Mouse (Mus musculus) heart, embryonic 14.5 days (tissue): Measurements from ENCODE around the gene Nupr1l. TPM values are rescaled to one million over a fixed set of nuclear protein-coding genes. Genes with fewer than 3 reads are reported as not detected.

ENCODE experiments used
- ATAC-seq: fragments of 200-750 bp; cut with Nextera tagmentation; 2 replicates; pipeline ENCODE4 v1.8.0; 2017; ENCODE audit warnings: low read depth, moderate TSS enrichment; ENCODE audit not compliant: insufficient number of reproducible peaks, insufficient read depth, low FRiP score
- H3K27ac ChIP-seq, 2 experiments: fragments of 200-500 bp in 1 of 2; fragments of 300-500 bp in 1 of 2; sonication (generic) in 1 of 2; replicated peaks in 1 of 2; 2 replicates each; pipeline ENCODE4 v1.5.1; 2012 to 2014; ENCODE audit warnings: low read depth in 2 of 2, low read length in 2 of 2, control low read depth in 1 of 2, mild to moderate bottlenecking in 1 of 2, mixed read lengths in 1 of 2; ENCODE audit not compliant: control insufficient read depth in 1 of 2, insufficient read depth in 1 of 2
- H3K27me3 ChIP-seq: fragments of 300-500 bp; sonication (generic); 2 replicates; pipeline ENCODE4 v1.6.1; 2014; ENCODE audit warnings: mild to moderate bottlenecking, low read length, control low read depth; ENCODE audit not compliant: control insufficient read depth, insufficient read depth
- H3K36me3 ChIP-seq: fragments of 300-500 bp; sonication (generic); 2 replicates; pipeline ENCODE4 v1.6.1; 2014; ENCODE audit warnings: mild to moderate bottlenecking, control low read depth, low read length, mixed read lengths; ENCODE audit not compliant: control insufficient read depth, insufficient read depth
- H3K4me1 ChIP-seq, 2 experiments: fragments of 200-500 bp in 1 of 2; fragments of 300-500 bp in 1 of 2; sonication (generic) in 1 of 2; 2 replicates each; pipeline ENCODE4 v1.6.1; 2012 to 2014; ENCODE audit warnings: low read length in 2 of 2, control low read depth in 1 of 2, mixed read lengths in 1 of 2; ENCODE audit not compliant: control insufficient read depth in 2 of 2, insufficient read depth in 2 of 2
- H3K4me2 ChIP-seq: fragments of 300-500 bp; sonication (generic); 2 replicates; pipeline ENCODE4 v1.6.1; 2014; ENCODE audit warnings: mild to moderate bottlenecking, low read length
- H3K4me3 ChIP-seq, 2 experiments: fragments of 200-500 bp in 1 of 2; fragments of 300-500 bp in 1 of 2; sonication (generic) in 1 of 2; 2 replicates each; pipeline ENCODE4 v1.5.1; 2012 to 2014; ENCODE audit warnings: low read length in 2 of 2, mild to moderate bottlenecking in 2 of 2, control low read depth in 1 of 2, low read depth in 1 of 2, moderate library complexity in 1 of 2; ENCODE audit not compliant: control insufficient read depth in 1 of 2, insufficient read depth in 1 of 2
- H3K9ac ChIP-seq: fragments of 300-500 bp; sonication (generic); 2 replicates; pipeline ENCODE4 v1.6.1; 2014; ENCODE audit warnings: mild to moderate bottlenecking, low read length
- H3K9me3 ChIP-seq: fragments of 300-500 bp; sonication (generic); 2 replicates; pipeline ENCODE4 v1.6.1; 2016; ENCODE audit warnings: low read length, control low read depth; ENCODE audit not compliant: control insufficient read depth
- whole genome bisulfite sequencing: fragments of 180-500 bp; shearing (Covaris S2); extraction: QIAGEN DNeasy Blood & Tissue Kit; methylation state at CpG from one replicate; pipeline ENCODE4 v1.1.7; 2014; 5-methylcytosine and 5-hydroxymethylcytosine counted together
- polyA plus RNA-seq: library from polyadenylated mRNA; unstranded; fragments of >200 nt; fragmentation: Nextera tagmentation; extraction: Ambion mirVana; gene quantifications from 2 replicates; pipeline ENCODE4 v1.2.1, GENCODE M21; 2014

The Nupr1l gene
- polyA plus RNA-seq, 1 experiment from 2014 or later: 2.9 TPM

GRCm38 (mm10) chr5:129918065-129918651 lies 9.8 kb downstream of the Nupr1l start:
- no peaks in the 10 kb centered on the region for H3K9me3 ChIP-seq
- H3K27me3 ChIP-seq: no peaks in the 10 kb centered on the region

GRCm38 (mm10) chr5:129918752-129919151 lies 10.4 kb downstream of the Nupr1l start:
- H3K9me3 ChIP-seq: no peaks in the 10 kb centered on the region
- H3K4me1 ChIP-seq: no peaks in the 10 kb centered on the region
- WGBS: 68% methylated on average over 9 of the region's 9 CpGs
- H3K27ac ChIP-seq: no peak overlapping the region
- ATAC-seq: no peak
- H3K4me3 ChIP-seq: no peak overlapping the region
- no peaks in the 10 kb centered on the region for H3K27me3 ChIP-seq
- no peak overlapping the region for H3K9ac ChIP-seq
- no peak overlapping the region for H3K4me2 ChIP-seq
- H3K36me3 ChIP-seq: no peaks in the 10 kb centered on the region

More at GRCm38 (mm10) chr5:129918065-129918651, 9.8 kb downstream of the Nupr1l start:
- no peak overlapping the region for H3K27ac ChIP-seq
- H3K9ac ChIP-seq: no peak overlapping the region
- H3K4me1 ChIP-seq: no peaks in the 10 kb centered on the region
- WGBS: 79% methylated on average over 24 of the region's 24 CpGs
- H3K4me3 ChIP-seq: no peak overlapping the region
- ATAC-seq: no peak
- H3K36me3 ChIP-seq: no peaks in the 10 kb centered on the region
- H3K4me2 ChIP-seq: no peak overlapping the region

- WGBS: 67% methylated on average over 8 of the region's 8 CpGs
- no peaks in the 10 kb centered on the region for H3K9me3 ChIP-seq
Measured at GRCm38 (mm10) chr5:129919320-129919719, 11.0 kb downstream of the Nupr1l start.

GRCm38 (mm10) chr5:129921972-129922371 lies 13.6 kb downstream of the Nupr1l start:
- Histone ChIP-seq H3K27me3 (no peaks in the 10 kb centered on the region), H3K4me1 (no peaks in the 10 kb centered on the region), H3K27ac (no peak overlapping the region), H3K9ac (no peak overlapping the region), H3K4me2 (no peak overlapping the region), H3K36me3 (no peaks in the 10 kb centered on the region), H3K4me3 (no peak overlapping the region), H3K9me3 (no peaks in the 10 kb centered on the region)
- no peak for ATAC-seq
- WGBS: 92% methylated on average over 4 of the region's 4 CpGs

More at GRCm38 (mm10) chr5:129919320-129919719, 11.0 kb downstream of the Nupr1l start:
- H3K4me2 ChIP-seq: no peak overlapping the region
- ATAC-seq: no peak
- no peak overlapping the region for H3K4me3 ChIP-seq
- H3K9ac ChIP-seq: no peak overlapping the region
- no peaks in the 10 kb centered on the region for H3K4me1 ChIP-seq
- H3K36me3 ChIP-seq: no peaks in the 10 kb centered on the region
- H3K27ac ChIP-seq: no peak overlapping the region
- no peaks in the 10 kb centered on the region for H3K27me3 ChIP-seq

GRCm38 (mm10) chr5:129924820-129925452 lies 16.6 kb downstream of the Nupr1l start:
- H3K9me3 ChIP-seq: no peaks in the 10 kb centered on the region
- no peak for ATAC-seq
- no peaks in the 10 kb centered on the region for H3K36me3 ChIP-seq
- H3K27me3 ChIP-seq: no peaks in the 10 kb centered on the region
- no peak overlapping the region for H3K4me2 ChIP-seq
- H3K9ac ChIP-seq: no peak overlapping the region
- H3K27ac ChIP-seq: no peak overlapping the region
- WGBS: 80% methylated on average over 8 of the region's 8 CpGs
- H3K4me1 ChIP-seq: no peaks in the 10 kb centered on the region
- H3K4me3 ChIP-seq: no peak overlapping the region

GRCm38 (mm10) chr5:129925933-129926332 lies 17.6 kb downstream of the Nupr1l start:
- Histone ChIP-seq H3K9me3 (no peaks in the 10 kb centered on the region), H3K4me2 (no peak overlapping the region), H3K4me1 (no peaks in the 10 kb centered on the region), H3K4me3 (no peak overlapping the region), H3K36me3 (no peaks in the 10 kb centered on the region), H3K27me3 (no peaks in the 10 kb centered on the region), H3K9ac (no peak overlapping the region), H3K27ac (no peak overlapping the region)
- 69% methylated on average over 5 of the region's 5 CpGs for WGBS
- no peak for ATAC-seq

GRCm38 (mm10) chr5:129929924-129930855 lies 21.9 kb downstream of the Nupr1l start:
- Histone ChIP-seq H3K36me3 (no peaks in the 10 kb centered on the region), H3K9me3 (no peaks in the 10 kb centered on the region), H3K4me2 (no peak overlapping the region), H3K27me3 (no peaks in the 10 kb centered on the region), H3K9ac (no peak overlapping the region), H3K4me1 (no peaks in the 10 kb centered on the region), H3K27ac (no peak overlapping the region), H3K4me3 (no peak overlapping the region)
- no peak for ATAC-seq
- 47% methylated on average over 9 of the region's 9 CpGs for WGBS
